Mouse (Mus musculus) liver (tissue): Measurements from ENCODE around the gene Ccdc150.

Experiments used
- DNase-seq: peaks from one replicate; pipeline ENCODE4 v3.0.0-alpha.2; 2020; ENCODE audit warnings: mixed read lengths

The Ccdc150 gene

DNA sequence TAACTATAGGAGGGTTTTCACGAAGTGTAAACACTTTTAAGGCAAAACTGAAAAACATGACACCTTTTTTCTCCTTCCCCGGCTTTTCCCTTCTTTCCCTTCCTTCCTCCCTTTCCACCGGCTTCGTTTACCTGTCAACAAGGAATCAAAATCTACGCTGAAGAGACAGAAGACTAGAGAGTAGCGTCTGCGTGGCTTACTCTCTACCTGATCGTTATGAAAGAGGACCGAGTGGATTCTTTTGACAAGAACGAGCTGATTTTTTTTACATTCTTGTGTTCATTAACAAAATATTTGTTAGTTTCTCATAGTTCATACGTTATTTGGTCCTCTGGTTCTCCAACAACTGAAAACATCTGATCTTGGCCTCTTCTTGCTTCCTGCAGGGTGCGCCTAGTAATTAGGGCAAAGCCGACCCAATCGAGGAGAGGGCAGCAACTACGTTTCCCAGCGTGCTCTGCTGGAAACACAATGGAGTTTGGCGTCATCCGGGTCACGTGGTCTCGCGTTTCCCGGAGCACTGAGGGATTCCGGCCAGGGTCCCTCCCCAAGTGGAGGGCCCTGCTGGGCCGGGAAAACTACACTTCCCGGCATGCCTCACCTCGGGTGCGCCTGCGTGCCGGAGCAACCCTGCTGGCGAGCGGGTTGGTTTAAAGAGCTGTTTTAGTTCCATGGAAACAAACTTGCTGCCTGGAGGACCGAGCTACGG lies at the start of gene Ccdc150:
TSS of gene Ccdc150 (plus strand) at position 526 of the 709 bp plus-strand sequence.
- peak; percentile 87 for DNase-seq

DNA sequence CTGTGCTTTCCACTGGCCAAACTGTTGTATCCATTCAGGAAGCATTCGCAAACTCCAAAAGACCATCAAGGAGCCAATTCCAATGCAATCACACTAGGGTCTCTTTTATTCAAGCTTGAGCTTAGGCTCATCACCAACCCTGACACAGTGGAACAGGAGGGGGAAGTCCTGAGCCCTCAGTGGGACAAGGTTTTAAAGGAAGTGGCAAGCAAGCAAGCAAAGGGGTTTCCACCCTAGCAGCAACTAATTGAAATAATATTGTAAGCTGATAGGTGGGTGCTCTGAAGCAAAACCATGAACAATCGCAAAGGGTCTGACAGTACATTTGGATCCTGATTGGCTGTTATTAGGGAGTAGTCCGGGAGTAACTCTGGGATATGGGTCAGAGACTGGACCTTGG lies 30.2 kb upstream of the Ccdc150 start:
- DNase-seq: no peak

DNA sequence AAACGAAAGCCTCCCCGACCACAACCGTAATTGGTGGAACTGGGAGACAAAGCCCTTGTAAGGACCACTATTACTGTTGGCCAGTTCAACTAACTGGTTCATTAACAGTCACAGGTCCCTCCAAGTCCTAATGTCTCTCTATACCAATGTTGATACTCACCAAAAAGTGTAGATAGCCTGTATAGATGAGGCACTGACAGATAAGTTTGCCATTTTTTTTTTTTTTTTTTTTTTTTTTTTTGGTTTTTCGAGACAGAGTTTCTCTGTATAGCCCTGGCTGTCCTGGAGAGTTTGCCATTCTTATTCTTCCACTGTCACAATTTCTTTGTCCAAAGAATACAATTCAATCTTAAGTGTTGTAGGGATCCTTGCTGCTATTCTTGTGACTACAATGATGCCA lies 7.8 kb upstream of the Ccdc150 start:
- no peak for DNase-seq

DNA sequence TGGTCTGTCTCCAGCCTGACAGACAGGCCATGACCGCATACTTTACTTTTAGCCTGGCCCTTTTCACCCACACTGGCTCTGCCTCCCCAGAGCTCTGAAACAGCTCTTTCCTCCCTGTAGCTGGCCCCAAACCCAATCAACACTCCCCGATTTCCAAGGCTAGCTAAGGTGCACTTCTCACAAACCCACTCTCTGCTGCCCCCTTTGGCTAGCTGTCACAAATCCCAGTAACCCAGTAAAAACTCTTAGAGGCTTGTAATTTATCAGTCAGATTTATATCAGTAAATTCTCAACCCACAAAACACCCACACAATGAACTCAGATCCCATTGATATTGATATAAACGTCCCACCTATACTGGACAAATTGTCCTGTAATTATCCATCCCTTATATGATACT lies 25.1 kb downstream of the Ccdc150 start:
- DNase-seq: no peak

DNA sequence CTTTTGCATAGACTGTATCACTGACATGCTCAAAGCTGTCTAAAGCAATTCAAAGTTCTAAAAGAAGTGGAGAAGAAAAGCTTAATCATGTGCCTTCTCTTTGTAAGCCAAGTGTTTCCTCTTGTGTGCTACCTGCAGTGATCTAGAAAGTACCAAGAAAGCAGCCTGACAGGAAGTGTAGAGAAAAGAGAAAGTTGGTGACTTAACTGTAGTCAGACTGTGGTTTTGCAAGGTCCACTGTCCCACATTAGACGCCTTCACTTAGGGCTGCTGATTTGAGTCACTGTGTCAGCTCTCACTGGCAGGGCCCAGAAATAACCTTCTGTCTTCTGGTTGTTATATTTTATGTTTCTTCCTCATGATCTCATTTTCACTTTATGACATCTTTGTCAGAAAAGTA lies 29.1 kb downstream of the Ccdc150 start:
- no peak for DNase-seq

DNA sequence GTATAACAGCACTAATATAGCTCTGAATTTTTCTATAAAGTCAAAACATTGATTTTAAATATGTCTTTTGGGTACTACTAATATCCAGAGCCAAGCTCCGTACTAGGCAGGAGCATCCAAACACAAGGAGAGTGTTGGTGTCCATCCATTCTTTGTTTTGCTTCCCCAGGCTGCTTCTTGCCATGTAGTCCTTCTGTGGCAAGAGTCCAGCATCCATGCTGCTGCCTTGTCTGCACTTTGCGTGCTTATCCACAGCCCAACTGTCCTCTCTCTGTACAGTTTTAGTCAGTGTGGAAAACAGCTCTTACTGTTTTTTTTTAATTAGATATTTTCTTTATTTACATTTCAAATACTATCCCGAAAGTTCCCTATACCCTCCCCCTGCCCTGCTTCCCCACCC lies 30.2 kb downstream of the Ccdc150 start:
- no peak for DNase-seq

DNA sequence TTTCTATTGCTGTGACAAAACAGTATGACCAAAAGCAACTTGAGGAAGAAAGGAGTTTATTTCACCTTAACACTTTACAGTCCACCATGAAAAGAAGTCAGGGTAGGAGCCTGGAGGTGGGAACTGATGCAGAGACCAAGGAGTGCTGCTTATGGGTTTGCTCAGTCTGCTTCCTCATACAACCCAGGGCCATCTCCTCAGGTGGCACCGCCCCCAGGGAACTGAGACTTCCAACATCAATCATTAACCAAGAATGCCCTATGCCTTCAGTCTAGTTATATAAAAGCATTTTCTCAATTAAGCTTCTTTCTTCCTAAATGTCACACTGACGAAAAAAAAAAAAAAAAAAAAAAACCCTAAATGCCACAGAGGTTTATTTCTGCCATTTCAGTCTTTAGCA lies 55.9 kb downstream of the Ccdc150 start:
- DNase-seq: no peak

DNA sequence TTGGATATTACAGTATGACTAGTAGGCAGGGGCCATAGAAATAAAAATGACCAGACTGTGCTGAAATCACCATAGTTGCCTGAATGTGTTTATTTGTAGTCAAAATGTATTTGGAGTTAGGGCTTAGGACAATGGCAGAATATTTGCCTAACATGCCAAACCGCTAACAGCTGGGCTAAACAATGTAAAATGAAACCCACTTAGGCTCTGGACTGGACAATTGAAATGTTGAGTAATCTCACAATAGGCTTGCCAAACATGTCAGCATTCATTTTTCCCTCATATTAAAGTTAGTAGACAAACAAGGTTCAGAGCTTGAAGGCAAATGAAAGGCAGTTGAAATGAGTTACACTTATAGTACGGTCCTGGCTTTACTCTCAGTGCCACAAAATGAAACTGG lies 76.2 kb downstream of the Ccdc150 start:
- DNase-seq: no peak

DNA sequence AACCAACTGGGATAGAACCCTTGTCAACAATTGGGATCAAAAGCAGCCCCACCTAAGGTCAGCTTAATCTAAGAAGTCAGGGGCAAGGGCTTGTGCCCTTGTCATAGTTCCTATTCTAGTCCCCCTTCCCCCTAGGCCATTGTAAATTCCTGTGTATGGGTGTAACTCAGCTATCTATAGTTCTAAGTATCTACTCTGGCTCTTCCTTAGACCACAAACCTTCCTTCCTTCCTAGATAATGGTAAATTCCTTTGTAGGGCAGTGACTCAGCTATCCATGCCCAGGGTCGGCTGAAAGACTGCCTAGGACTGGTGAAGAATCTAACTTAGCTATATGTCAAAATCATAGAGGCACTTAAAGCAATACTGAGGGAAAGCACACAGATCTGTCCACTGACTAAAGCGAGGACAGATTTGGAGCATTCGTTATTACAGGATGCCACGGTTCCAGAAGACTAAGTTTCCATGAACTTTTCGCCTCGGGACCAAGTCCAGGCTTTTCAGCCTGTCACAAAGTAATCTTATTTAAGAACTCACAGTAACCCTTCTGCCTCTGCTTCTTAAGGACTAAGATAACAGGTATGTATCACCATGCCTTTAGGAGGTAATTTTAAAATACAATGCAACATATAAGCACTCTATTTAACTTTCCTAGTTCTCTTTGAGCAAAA lies 77.5 kb downstream of the Ccdc150 start:
- DNase-seq: no peak

DNA sequence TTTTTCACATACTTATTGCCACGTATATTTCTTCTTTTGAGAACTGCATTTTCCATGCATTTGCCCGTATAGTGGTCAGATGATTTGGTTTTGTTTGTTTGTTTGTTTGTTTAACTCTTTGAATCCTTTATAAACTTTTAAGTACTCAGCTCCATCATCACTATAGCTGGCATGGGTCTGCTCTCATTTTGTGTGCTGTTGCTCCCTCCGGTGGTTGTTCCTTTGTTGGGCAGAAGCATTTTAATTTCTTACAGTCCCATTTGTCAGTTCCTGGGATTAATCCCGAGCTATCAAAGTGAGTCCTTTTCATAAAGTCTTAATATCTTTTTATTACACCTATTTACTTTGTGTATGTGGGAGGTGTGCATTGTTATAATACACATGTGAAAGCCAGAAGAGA lies 82.5 kb downstream of the Ccdc150 start:
- no peak for DNase-seq

DNA sequence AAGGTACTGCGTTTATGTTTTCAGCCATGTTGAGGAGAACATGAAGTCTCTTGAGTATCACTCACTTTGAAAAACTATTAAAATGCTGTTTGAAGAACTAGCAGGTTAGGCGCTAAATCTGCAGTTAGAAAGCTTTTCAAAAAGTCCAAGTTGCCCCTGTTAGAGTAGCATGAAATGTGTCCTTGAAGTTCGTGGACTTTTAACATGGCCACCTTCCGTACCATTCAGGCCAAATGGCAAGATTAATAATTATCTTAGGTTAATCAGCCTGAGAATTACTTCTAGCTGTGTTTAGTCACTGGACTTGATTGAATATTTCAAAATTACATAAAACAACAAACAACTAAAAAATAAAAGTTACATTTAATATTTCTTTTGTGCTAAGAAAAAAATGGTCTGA lies 104.3 kb downstream of the Ccdc150 start:
- DNase-seq: no peak

DNA sequence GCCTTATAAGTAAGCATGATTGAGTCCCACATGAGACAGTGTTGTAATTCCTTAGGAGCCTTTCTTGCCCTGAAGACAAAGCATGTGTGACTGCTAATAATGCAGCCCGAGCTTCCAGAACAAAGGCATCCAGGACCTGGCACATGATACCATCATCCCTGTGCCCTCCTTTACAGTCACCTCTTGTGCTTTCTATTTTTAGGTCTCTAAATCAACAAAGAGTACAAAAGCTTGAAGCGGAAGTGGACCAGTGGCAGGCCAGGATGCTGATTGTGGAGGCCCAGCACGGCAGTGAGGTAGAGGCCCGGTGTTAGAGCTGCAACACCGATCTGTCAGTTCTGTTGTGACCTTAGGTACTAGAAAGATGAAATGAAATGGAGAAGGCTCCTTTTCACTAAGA lies 105.0 kb downstream of the Ccdc150 start:
- no peak for DNase-seq

DNA sequence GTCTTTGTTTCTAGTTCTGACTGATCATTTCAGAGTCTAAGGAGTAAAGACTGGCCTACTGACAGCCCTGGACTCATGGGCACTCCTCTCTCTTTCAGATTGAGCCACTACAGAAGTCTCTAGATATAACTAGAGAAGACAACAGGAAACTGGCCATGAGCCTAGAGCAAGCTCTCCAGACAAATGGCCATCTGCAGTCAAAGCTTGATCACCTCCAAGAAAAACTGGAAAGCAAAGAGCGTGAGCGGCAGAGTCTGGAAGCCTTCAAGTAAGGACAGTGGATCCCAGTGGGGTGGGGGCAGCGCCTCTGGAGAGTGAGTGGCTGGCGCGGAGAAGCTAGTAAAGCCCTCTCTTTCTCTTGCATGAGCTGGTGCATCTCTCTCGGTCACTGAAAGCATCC lies 106.1 kb downstream of the Ccdc150 start:
- no peak for DNase-seq

DNA sequence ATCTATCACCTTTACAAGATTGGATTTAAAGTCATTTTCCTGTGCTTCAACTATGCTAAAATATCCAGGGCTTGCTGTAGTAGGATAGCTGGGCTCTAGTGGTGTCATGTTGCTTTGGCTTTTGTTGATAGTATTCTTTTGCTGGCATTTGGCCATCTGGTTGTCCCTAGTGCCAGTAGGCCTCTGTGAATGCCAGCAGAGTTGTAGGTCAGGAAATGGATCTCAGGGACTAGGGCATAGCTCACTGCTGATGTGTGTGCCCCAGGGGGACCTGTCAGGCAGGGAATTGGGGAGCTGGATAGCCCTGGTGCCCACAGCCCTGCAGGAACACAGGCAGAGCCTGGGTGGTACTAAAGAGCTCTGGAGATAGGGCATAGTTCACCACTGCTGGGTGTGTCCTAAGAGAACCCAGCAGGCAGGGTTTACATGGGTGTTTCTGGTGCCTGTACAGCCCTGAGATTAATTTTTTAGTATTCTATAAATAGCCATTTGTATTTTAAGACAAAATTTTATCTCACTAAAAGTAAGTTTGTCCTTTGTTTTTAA lies 127.1 kb downstream of the Ccdc150 start:
- no peak for DNase-seq

DNA sequence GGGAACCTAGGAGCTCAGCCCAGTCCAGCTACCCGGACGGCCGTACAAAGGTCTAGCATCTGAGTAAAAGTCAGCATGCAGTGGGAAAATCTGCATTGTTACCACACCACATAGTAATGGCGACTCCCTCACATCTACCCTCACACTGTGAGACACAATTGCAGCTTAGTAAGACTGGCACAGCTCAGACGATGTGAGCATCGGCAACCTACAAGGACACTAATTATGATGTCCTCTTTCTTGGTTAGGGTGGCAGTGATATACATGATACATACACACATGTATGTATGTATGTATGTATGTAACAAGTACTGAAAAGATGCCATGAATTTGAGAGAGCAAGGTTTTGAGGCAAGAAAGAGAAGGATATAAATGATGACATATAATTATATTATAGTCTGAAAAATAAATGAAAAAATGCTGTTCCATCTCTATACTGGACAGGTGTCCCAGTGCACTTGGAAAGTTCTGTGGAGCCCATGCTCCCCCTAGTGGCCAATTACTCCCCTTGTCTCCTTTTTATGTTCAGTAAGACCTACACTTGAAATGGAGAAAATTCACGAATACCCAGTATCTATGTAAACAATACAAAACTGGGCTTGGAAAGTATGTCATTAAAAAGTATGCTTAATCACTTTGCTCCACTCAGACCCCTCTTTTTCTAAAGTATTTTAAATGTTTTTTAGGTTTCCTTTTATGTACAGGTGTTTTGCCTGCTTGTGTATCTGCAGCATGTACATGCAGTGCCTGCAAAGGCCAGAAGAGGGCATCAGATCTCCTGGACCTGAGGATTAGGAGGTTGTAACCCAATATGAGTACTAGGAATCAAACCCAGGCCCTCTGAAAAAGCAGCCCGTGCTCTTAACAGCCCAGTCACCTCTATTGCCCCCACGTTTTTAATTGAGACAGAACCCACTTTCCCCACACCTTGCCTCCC lies 130.8 kb downstream of the Ccdc150 start:
- DNase-seq: peak; percentile 52

DNA sequence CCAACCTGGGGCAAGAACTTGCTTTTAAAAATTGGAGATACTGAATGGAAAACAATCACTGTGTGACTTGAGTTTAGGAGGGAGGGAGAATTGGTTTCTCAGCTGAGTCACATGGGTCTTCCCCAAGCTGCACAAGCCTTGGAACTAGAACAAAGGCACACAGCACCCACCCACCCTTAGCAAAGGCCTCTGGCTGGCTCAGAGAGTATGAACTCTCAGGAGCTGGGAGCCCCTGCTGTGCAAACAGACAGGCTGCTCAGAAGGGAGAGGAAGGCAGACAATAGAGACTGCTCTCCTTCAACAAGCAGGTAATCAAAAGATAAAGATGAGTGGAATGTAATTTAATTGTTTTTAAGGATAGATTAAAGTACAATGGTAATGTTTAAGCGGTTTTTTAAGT lies 133.7 kb downstream of the Ccdc150 start:
- DNase-seq: no peak

DNA sequence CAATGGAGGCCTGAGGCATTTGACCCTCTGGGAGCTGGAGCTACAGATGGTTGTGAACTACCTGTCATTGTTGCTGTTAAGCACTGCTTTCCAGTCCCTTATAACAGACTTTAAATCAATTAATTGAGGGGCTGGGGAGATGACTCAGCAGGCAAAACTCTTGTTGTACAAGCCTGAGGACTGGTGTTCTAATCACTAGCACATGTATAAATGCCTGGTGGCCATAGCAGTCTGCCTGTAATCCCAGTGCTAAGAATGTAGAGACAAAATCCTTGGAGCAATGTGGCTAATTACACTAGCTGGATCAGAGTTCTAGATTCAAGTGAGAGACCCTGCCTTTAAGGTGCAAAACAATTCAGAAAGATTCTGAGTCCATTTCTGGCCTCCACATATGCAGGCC lies 152.3 kb downstream of the Ccdc150 start:
- DNase-seq: no peak
